Mouse (Mus musculus): Measurements from ENCODE around the gene Cldnd2. TPM values are rescaled to one million over a fixed set of nuclear protein-coding genes. Genes with fewer than 3 reads are reported as not detected.
"Not testable (repeated sequence)": the region's sequence is repeated elsewhere in the genome, so short reads cannot be mapped to it uniquely, and the experiment has no call there.

The Cldnd2 gene
- not detected in 2 replicates for polyA plus RNA-seq (2015; fragmentation: Nextera tagmentation; extraction: Ambion mirVana)

DNA sequence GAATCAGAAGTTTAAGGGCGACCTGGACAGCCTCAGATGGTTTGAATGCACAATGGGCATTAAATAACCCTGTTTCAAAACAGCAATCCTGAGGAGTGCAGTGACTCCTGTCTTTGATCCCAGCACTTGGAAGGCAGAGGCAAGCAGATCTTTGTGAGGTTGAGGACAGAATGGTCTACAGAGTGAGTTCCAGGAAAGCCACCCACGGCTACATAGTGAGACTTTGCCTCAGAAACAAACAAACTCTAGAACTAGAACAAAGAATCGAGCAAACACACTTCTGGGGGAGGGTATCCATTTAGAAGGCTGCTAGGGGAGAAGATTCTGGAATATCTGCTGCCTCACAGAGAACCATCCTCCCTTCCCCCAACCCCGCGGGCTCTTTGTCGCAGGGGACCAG, at the start of gene Cldnd2:
Cldnd2 (plus strand) TSS at position 301 of the 400 bp plus-strand sequence.
- 82% methylated on average over 6 of the region's 6 CpGs for WGBS
- H3K27ac ChIP-seq (ENCODE audit: low read length) = no peak within 1 kb of the TSS
- H3K4me2 ChIP-seq (ENCODE audit: low read depth, low read length) = no peak within 1 kb of the TSS
- no peaks in the 10 kb centered on the region for H3K27me3 ChIP-seq (ENCODE audit: control insufficient read depth, insufficient read depth, low read length)
- H3K9ac ChIP-seq (ENCODE audit: low read length) = no peak within 1 kb of the TSS
- ATAC-seq (ENCODE audit: insufficient read depth, low FRiP score) = no peak
- H3K4me1 ChIP-seq (ENCODE audit: control insufficient read depth, insufficient read depth, low read length) = peaks cover 14% of the 10 kb centered on the region
- no peaks in the 10 kb centered on the region for H3K36me3 ChIP-seq (ENCODE audit: control insufficient read depth, insufficient read depth, low read length)
- no peaks in the 10 kb centered on the region for H3K9me3 ChIP-seq (replicated peaks; ENCODE audit: control insufficient read depth, low read length)
- no peak within 1 kb of the TSS for H3K4me3 ChIP-seq (replicated peaks; ENCODE audit: low read length)

DNA sequence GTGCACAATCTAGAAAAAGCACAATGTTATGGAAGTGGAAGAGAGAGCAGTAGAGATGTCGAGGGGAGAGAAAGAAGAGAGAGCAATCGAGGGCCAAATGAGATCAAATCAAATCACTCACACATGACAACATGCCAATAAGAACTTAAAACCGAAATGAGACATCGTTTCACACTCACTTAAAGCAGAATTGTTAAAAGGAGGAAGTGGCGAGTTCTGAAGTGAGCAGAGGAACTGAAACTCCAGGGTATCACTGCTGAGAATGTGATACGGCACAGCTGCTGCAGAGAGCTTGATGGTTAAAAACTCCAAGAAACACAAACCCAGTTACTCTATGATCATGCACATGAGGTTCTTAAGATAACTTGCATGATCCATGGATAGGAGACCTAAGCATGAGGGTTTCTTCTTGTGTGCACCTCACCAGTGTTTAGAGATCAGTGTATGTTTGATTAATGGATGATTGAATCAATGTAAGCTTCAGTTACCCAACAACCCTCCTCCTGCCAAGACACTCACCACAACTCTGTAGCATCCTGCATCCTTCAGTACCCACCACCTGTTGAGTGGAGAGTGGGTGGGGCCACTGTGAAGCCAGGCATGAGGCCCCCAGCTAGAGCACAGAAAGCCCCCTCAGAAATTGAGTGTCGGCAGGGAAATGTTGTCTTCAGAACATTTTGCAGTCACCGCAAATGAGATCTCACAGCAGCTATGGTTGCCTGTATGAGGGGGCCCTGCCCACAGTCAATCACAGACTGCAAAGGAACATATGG, 48.0 kb upstream of the Cldnd2 start:
- no peak overlapping the region for H3K27ac ChIP-seq (ENCODE audit: low read length)
- no peak overlapping the region for H3K9ac ChIP-seq (ENCODE audit: low read length)
- no peak overlapping the region for H3K4me2 ChIP-seq (ENCODE audit: low read depth, low read length)
- no peak for ATAC-seq (ENCODE audit: insufficient read depth, low FRiP score)
- H3K9me3 ChIP-seq (replicated peaks; ENCODE audit: control insufficient read depth, low read length) = no peaks in the 10 kb centered on the region
- no peaks in the 10 kb centered on the region for H3K4me1 ChIP-seq (ENCODE audit: control insufficient read depth, insufficient read depth, low read length)
- H3K27me3 ChIP-seq (ENCODE audit: control insufficient read depth, insufficient read depth, low read length) = no peaks in the 10 kb centered on the region
- H3K4me3 ChIP-seq (replicated peaks; ENCODE audit: low read length) = no peak overlapping the region
- 69% methylated on average over 8 of the region's 8 CpGs for WGBS
- H3K36me3 ChIP-seq (ENCODE audit: control insufficient read depth, insufficient read depth, low read length) = no peaks in the 10 kb centered on the region

DNA sequence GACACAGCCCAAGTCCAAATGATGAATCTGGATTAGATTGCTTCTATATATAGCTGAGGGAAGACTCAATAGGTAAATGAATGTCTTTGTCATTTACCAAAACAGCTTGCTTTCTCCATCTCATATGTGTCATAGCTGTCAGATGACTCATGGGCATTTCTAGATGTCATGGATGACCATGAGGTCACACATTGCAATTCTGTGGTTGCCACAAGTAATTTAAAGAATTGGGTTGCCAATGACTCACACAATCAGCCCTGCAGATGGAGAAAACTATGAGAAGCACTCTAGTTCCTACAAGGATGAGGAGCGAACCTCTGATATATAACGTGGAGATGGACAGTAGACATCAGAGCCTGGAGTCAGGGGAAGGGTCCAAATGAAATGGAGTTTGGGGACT, 41.1 kb upstream of the Cldnd2 start:
- Histone ChIP-seq H3K9me3 (replicated peaks; ENCODE audit: control insufficient read depth, low read length) (no peaks in the 10 kb centered on the region), H3K4me1 (ENCODE audit: control insufficient read depth, insufficient read depth, low read length) (no peaks in the 10 kb centered on the region), H3K4me3 (replicated peaks; ENCODE audit: low read length) (no peak overlapping the region), H3K4me2 (ENCODE audit: low read depth, low read length) (no peak overlapping the region), H3K9ac (ENCODE audit: low read length) (no peak overlapping the region), H3K27ac (ENCODE audit: low read length) (no peak overlapping the region), H3K36me3 (ENCODE audit: control insufficient read depth, insufficient read depth, low read length) (no peaks in the 10 kb centered on the region), H3K27me3 (ENCODE audit: control insufficient read depth, insufficient read depth, low read length) (no peaks in the 10 kb centered on the region)
- 82% methylated on average over 2 of the region's 2 CpGs for WGBS
- no peak for ATAC-seq (ENCODE audit: insufficient read depth, low FRiP score)

GRCm38 (mm10) chr7:43402718-43403117, 37.9 kb upstream of the Cldnd2 start:
- Histone ChIP-seq H3K4me3 (replicated peaks; ENCODE audit: low read length) (no peak overlapping the region), H3K27ac (ENCODE audit: low read length) (no peak overlapping the region), H3K27me3 (ENCODE audit: control insufficient read depth, insufficient read depth, low read length) (no peaks in the 10 kb centered on the region), H3K36me3 (ENCODE audit: control insufficient read depth, insufficient read depth, low read length) (no peaks in the 10 kb centered on the region), H3K9ac (ENCODE audit: low read length) (no peak overlapping the region), H3K4me2 (ENCODE audit: low read depth, low read length) (no peak overlapping the region), H3K9me3 (replicated peaks; ENCODE audit: control insufficient read depth, low read length) (no peaks in the 10 kb centered on the region), H3K4me1 (ENCODE audit: control insufficient read depth, insufficient read depth, low read length) (no peaks in the 10 kb centered on the region)
- no peak for ATAC-seq (ENCODE audit: insufficient read depth, low FRiP score)
- WGBS = 29% methylated on average over 2 of the region's 2 CpGs

- Histone ChIP-seq H3K27ac (ENCODE audit: low read length) (no peak overlapping the region), H3K9me3 (replicated peaks; ENCODE audit: control insufficient read depth, low read length) (no peaks in the 10 kb centered on the region), H3K4me1 (ENCODE audit: control insufficient read depth, insufficient read depth, low read length) (no peaks in the 10 kb centered on the region), H3K27me3 (ENCODE audit: control insufficient read depth, insufficient read depth, low read length) (no peaks in the 10 kb centered on the region), H3K9ac (ENCODE audit: low read length) (no peak overlapping the region), H3K4me3 (replicated peaks; ENCODE audit: low read length) (no peak overlapping the region), H3K36me3 (ENCODE audit: control insufficient read depth, insufficient read depth, low read length) (no peaks in the 10 kb centered on the region), H3K4me2 (ENCODE audit: low read depth, low read length) (no peak overlapping the region)
- WGBS = 78% methylated on average over 3 of the region's 3 CpGs
- ATAC-seq (ENCODE audit: insufficient read depth, low FRiP score) = no peak
Observed at GRCm38 (mm10) chr7:43407573-43407972, 33.0 kb upstream of the Cldnd2 start.

DNA sequence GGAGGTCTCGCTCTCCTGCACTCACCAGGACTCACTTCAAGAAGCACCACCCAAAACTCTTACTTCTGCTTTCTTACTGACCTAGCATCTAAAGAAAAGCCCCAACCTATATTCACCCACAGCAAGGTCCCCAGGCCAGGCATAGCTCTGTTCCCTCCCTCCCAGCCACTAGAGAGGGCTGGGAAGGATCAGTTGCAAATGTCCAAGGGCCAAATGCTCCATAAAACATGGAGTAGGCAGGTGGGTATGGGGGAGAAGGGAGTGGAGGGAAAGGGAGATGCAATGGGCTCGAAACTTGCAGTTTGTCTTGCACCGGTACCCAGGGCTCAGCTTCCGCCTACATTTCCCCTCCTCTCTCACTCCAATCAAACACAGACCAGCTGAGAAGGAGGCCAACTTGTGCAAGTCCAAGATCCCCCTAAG, 32.4 kb upstream of the Cldnd2 start, which contains the start of gene Siglecg:
Siglecg (plus strand) TSS at position 74 of the 423 bp plus-strand sequence.
- no peaks in the 10 kb centered on the region for H3K36me3 ChIP-seq (ENCODE audit: control insufficient read depth, insufficient read depth, low read length)
- H3K9ac ChIP-seq (ENCODE audit: low read length) = no peak within 1 kb of the TSS
- H3K4me3 ChIP-seq (replicated peaks; ENCODE audit: low read length) = no peak within 1 kb of the TSS
- no peak for ATAC-seq (ENCODE audit: insufficient read depth, low FRiP score)
- 70% methylated on average over 4 of the region's 4 CpGs for WGBS
- no peak within 1 kb of the TSS for H3K4me2 ChIP-seq (ENCODE audit: low read depth, low read length)
- no peaks in the 10 kb centered on the region for H3K4me1 ChIP-seq (ENCODE audit: control insufficient read depth, insufficient read depth, low read length)
- H3K27ac ChIP-seq (ENCODE audit: low read length) = no peak within 1 kb of the TSS
- no peaks in the 10 kb centered on the region for H3K9me3 ChIP-seq (replicated peaks; ENCODE audit: control insufficient read depth, low read length)
- H3K27me3 ChIP-seq (ENCODE audit: control insufficient read depth, insufficient read depth, low read length) = no peaks in the 10 kb centered on the region

DNA sequence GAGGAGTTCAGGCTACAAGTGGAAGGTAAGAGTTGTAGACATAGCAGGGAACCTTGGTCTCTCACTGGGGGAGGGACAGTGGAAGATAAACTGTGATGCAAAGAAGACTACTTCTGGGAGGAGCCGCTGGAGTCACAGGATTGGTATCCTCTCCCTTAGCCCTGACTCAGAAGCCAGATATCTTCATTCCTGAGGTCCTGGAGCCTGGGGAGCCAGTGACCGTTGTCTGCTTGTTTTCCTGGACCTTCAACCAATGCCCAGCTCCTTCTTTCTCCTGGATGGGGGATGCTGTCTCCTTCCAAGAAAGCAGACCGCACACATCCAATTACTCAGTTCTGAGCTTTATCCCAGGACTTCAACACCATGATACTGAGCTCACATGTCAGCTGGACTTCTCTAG, 31.5 kb upstream of the Cldnd2 start:
- Histone ChIP-seq H3K9ac (ENCODE audit: low read length) (no peak overlapping the region), H3K27ac (ENCODE audit: low read length) (no peak overlapping the region), H3K36me3 (ENCODE audit: control insufficient read depth, insufficient read depth, low read length) (no peaks in the 10 kb centered on the region), H3K4me2 (ENCODE audit: low read depth, low read length) (no peak overlapping the region), H3K27me3 (ENCODE audit: control insufficient read depth, insufficient read depth, low read length) (no peaks in the 10 kb centered on the region), H3K4me1 (ENCODE audit: control insufficient read depth, insufficient read depth, low read length) (no peaks in the 10 kb centered on the region), H3K4me3 (replicated peaks; ENCODE audit: low read length) (no peak overlapping the region), H3K9me3 (replicated peaks; ENCODE audit: control insufficient read depth, low read length) (no peaks in the 10 kb centered on the region)
- WGBS = 71% methylated on average over 3 of the region's 3 CpGs
- no peak for ATAC-seq (ENCODE audit: insufficient read depth, low FRiP score)

GRCm38 (mm10) chr7:43411724-43412123, 28.9 kb upstream of the Cldnd2 start:
- H3K4me3 ChIP-seq (replicated peaks; ENCODE audit: low read length); H3K27ac ChIP-seq (ENCODE audit: low read length); H3K9me3 ChIP-seq (replicated peaks; ENCODE audit: control insufficient read depth, low read length); H3K36me3 ChIP-seq (ENCODE audit: control insufficient read depth, insufficient read depth, low read length); H3K4me2 ChIP-seq (ENCODE audit: low read depth, low read length); H3K9ac ChIP-seq (ENCODE audit: low read length); H3K27me3 ChIP-seq (ENCODE audit: control insufficient read depth, insufficient read depth, low read length); ATAC-seq (ENCODE audit: insufficient read depth, low FRiP score); H3K4me1 ChIP-seq (ENCODE audit: control insufficient read depth, insufficient read depth, low read length): not testable (repeated sequence)
- WGBS = 37% methylated on average over 4 of the region's 4 CpGs

DNA sequence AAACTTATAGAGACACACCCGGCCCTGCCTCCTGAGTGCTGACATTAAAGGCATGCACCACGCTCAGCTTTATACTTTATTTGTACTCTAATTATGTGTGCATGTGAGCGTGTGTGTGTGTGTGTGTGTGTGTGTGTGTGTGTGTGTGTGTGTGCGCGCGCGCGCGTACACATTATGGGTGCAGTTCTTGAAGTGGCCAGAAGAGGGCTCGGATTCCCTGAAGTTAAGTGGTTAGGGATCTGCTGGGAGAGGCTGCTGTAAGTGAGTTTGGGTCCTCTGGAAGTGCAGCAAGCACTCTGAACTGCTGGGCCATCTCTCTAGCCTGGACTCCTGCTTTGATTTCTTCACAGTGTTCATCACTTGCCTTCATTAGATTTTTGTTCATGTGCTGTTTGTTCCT, 23.3 kb upstream of the Cldnd2 start:
- no peak overlapping the region for H3K4me2 ChIP-seq (ENCODE audit: low read depth, low read length)
- no peak overlapping the region for H3K4me3 ChIP-seq (replicated peaks; ENCODE audit: low read length)
- no peaks in the 10 kb centered on the region for H3K27me3 ChIP-seq (ENCODE audit: control insufficient read depth, insufficient read depth, low read length)
- no peaks in the 10 kb centered on the region for H3K9me3 ChIP-seq (replicated peaks; ENCODE audit: control insufficient read depth, low read length)
- H3K27ac ChIP-seq (ENCODE audit: low read length) = no peak overlapping the region
- ATAC-seq (ENCODE audit: insufficient read depth, low FRiP score) = no peak
- H3K4me1 ChIP-seq (ENCODE audit: control insufficient read depth, insufficient read depth, low read length) = no peaks in the 10 kb centered on the region
- no peak overlapping the region for H3K9ac ChIP-seq (ENCODE audit: low read length)
- 79% methylated on average over 10 of the region's 10 CpGs for WGBS
- no peaks in the 10 kb centered on the region for H3K36me3 ChIP-seq (ENCODE audit: control insufficient read depth, insufficient read depth, low read length)

Measured in stomach, embryonic 16.5 days (tissue).